Mouse (Mus musculus): ENCODE results near the gene Clec4e. TPM values are rescaled to one million over a fixed set of nuclear protein-coding genes. Genes with fewer than 3 reads are reported as not detected.

Gene Clec4e
- polyA plus RNA-seq, 1 experiment from 2014 or later, result not detected

DNA sequence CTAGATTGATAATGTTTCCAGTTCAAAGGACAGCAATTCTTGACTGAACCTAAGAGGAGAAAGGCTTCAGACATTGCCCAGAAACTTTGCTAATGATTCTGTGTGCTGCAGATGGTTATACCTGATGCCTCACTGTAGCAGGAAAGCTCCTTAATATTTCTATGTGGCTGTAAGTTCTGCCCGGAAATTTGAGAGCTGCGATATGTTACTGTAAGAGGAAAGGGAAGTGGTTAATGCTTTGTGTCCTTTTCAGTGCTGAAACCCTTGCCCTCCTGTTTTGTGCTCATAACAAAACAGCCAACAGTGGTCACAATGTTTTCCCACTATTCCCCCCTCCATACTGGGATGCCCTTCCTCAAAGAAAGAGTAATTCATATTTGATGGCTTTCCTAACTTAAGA, 3.4 kb downstream of the Clec4e start:
- no peak overlapping the region for H3K4me3 ChIP-seq (ENCODE audit: low read depth, low read length)
- no peaks in the 10 kb centered on the region for H3K36me3 ChIP-seq (replicated peaks; ENCODE audit: control insufficient read depth, insufficient read depth, low read depth, low read length)
- H3K9me3 ChIP-seq (replicated peaks; ENCODE audit: control insufficient read depth, low read length), result no peaks in the 10 kb centered on the region; the same call in 1 of the 2 replicates
- H3K4me1 ChIP-seq (ENCODE audit: control insufficient read depth, insufficient read depth, low read length), result no peaks in the 10 kb centered on the region
- H3K27me3 ChIP-seq (ENCODE audit: control insufficient read depth, insufficient read depth, low read length), result no peaks in the 10 kb centered on the region
- no peak overlapping the region for H3K27ac ChIP-seq (replicated peaks; ENCODE audit: low read depth, low read length)
- DNase-seq (ENCODE audit: low spot score) (no peak), ATAC-seq (replicated peaks; ENCODE audit: insufficient number of reproducible peaks, low FRiP score, low TSS enrichment, low read depth) (no peak)
- WGBS, result 80% methylated on average over 2 of the region's 2 CpGs
- H3K9ac ChIP-seq (replicated peaks; ENCODE audit: low read length), result no peak overlapping the region
- no peak overlapping the region for H3K4me2 ChIP-seq (ENCODE audit: low read depth, low read length)

DNA sequence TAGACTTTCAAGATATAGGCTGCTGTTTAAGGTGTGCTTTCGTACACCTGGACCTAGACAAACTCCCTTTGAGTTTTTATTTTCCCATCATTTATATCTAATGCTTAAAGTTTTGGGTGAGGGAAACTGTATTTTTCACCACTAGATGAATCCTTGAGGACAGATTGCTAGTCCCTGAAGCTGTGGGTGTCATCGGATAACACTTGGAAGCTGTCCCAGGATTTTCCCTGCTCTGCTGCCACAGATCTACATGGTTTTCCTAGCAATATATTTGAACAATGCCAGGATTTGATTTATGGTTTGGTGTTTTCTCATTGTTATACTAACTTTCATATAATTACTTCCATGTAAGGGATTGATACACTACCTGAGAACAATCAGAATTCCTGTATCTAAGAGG, 10.2 kb downstream of the Clec4e start:
- no peaks in the 10 kb centered on the region for H3K9me3 ChIP-seq (replicated peaks; ENCODE audit: control insufficient read depth, low read length)
- H3K9ac ChIP-seq (replicated peaks; ENCODE audit: low read length), result no peak overlapping the region
- H3K36me3 ChIP-seq (replicated peaks; ENCODE audit: control insufficient read depth, insufficient read depth, low read depth, low read length), result no peaks in the 10 kb centered on the region
- no peak overlapping the region for H3K4me3 ChIP-seq (ENCODE audit: low read depth, low read length)
- H3K27me3 ChIP-seq (ENCODE audit: control insufficient read depth, insufficient read depth, low read length), result no peaks in the 10 kb centered on the region
- WGBS, result 84% methylated on average over 2 of the region's 2 CpGs
- H3K4me1 ChIP-seq (ENCODE audit: control insufficient read depth, insufficient read depth, low read length), result no peaks in the 10 kb centered on the region
- H3K4me2 ChIP-seq (ENCODE audit: low read depth, low read length), result no peak overlapping the region
- DNase-seq (ENCODE audit: low spot score) (no peak), ATAC-seq (replicated peaks; ENCODE audit: insufficient number of reproducible peaks, low FRiP score, low TSS enrichment, low read depth) (no peak)
- H3K27ac ChIP-seq (replicated peaks; ENCODE audit: low read depth, low read length), result no peak overlapping the region

DNA sequence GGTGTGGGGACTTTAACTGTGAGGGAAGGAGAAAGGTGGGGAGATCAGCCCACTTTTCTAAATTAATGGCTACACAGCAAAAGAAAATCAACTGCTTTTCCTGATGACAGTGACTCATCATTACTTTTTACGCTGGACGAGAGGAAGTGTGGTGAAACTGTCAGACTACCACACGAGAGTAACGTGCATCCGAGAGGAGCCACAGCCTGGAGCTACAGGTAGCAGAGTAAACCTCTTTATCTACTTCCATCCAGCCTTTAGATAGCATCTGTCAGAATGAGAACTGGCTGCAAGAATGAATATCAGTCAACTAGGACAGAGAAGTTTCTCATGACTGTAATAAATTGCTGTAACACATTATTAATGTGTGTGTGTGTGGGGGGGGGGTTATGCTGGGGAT, 22.7 kb downstream of the Clec4e start:
- no peak overlapping the region for H3K4me3 ChIP-seq (ENCODE audit: low read depth, low read length)
- no peaks in the 10 kb centered on the region for H3K36me3 ChIP-seq (replicated peaks; ENCODE audit: control insufficient read depth, insufficient read depth, low read depth, low read length)
- H3K9me3 ChIP-seq (replicated peaks; ENCODE audit: control insufficient read depth, low read length), result no peaks in the 10 kb centered on the region
- H3K9ac ChIP-seq (replicated peaks; ENCODE audit: low read length), result no peak overlapping the region
- 83% methylated on average over 5 of the region's 5 CpGs for WGBS
- no peak for ATAC-seq (replicated peaks; ENCODE audit: insufficient number of reproducible peaks, low FRiP score, low TSS enrichment, low read depth)
- no peaks in the 10 kb centered on the region for H3K27me3 ChIP-seq (ENCODE audit: control insufficient read depth, insufficient read depth, low read length)
- H3K4me1 ChIP-seq (ENCODE audit: control insufficient read depth, insufficient read depth, low read length), result no peaks in the 10 kb centered on the region
- H3K4me2 ChIP-seq (ENCODE audit: low read depth, low read length), result no peak overlapping the region
- no peak for DNase-seq (ENCODE audit: low spot score)
- H3K27ac ChIP-seq (replicated peaks; ENCODE audit: low read depth, low read length), result no peak overlapping the region

DNA sequence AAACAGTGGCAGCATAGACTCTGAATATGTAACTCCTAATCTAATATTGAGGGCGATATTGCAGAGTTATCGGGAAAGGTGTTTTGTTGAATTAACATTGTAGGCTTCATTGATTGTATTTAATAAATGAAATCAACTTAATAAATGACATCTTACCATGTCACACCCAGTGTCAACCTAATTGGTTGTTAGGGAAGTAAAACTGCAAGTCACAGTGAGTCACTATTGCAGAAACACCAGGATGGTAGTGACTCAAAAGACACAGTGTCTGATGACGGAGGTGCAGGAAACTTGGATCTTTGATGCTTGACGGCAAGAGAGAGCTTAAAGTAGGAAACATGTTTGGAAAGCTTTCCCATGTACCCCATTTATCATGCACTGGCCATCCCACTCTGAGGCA, 23.9 kb downstream of the Clec4e start:
- Histone ChIP-seq H3K27ac (replicated peaks; ENCODE audit: low read depth, low read length) (no peak overlapping the region), H3K9me3 (replicated peaks; ENCODE audit: control insufficient read depth, low read length) (no peaks in the 10 kb centered on the region), H3K36me3 (replicated peaks; ENCODE audit: control insufficient read depth, insufficient read depth, low read depth, low read length) (no peaks in the 10 kb centered on the region), H3K27me3 (ENCODE audit: control insufficient read depth, insufficient read depth, low read length) (no peaks in the 10 kb centered on the region), H3K4me3 (ENCODE audit: low read depth, low read length) (no peak overlapping the region), H3K4me1 (ENCODE audit: control insufficient read depth, insufficient read depth, low read length) (no peaks in the 10 kb centered on the region), H3K4me2 (ENCODE audit: low read depth, low read length) (no peak overlapping the region), H3K9ac (replicated peaks; ENCODE audit: low read length) (no peak overlapping the region)
- 82% methylated on average over 4 of the region's 4 CpGs for WGBS
- ATAC-seq (replicated peaks; ENCODE audit: insufficient number of reproducible peaks, low FRiP score, low TSS enrichment, low read depth), result no peak
- no peak for DNase-seq (ENCODE audit: low spot score)

DNA sequence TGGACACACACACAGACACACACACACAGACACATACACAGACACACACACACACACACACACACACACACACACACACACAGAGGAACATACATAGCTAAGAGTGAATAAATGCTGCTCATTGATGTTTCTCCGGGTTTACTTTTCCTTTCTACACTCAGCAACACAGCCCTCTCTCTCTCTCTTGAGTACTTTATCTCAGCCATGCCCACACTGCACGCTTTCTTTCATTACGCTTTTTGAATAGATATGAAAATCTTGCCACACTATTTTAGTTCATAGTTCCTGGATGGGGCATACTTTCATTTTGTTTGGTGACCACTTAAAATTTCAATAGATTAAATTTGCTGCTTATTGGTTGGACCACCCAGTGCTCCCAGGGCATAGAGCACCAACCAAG, 25.5 kb downstream of the Clec4e start:
- H3K27ac ChIP-seq (replicated peaks; ENCODE audit: low read depth, low read length), result no peak overlapping the region
- H3K4me1 ChIP-seq (ENCODE audit: control insufficient read depth, insufficient read depth, low read length), result no peaks in the 10 kb centered on the region
- no peaks in the 10 kb centered on the region for H3K27me3 ChIP-seq (ENCODE audit: control insufficient read depth, insufficient read depth, low read length)
- WGBS, result 83% methylated on average over 3 of the region's 3 CpGs
- no peaks in the 10 kb centered on the region for H3K36me3 ChIP-seq (replicated peaks; ENCODE audit: control insufficient read depth, insufficient read depth, low read depth, low read length)
- no peak overlapping the region for H3K4me3 ChIP-seq (ENCODE audit: low read depth, low read length)
- H3K9me3 ChIP-seq (replicated peaks; ENCODE audit: control insufficient read depth, low read length), result no peaks in the 10 kb centered on the region
- no peak overlapping the region for H3K4me2 ChIP-seq (ENCODE audit: low read depth, low read length)
- no peak overlapping the region for H3K9ac ChIP-seq (replicated peaks; ENCODE audit: low read length)
- ATAC-seq (replicated peaks; ENCODE audit: insufficient number of reproducible peaks, low FRiP score, low TSS enrichment, low read depth) (no peak), DNase-seq (ENCODE audit: low spot score) (no peak)

DNA sequence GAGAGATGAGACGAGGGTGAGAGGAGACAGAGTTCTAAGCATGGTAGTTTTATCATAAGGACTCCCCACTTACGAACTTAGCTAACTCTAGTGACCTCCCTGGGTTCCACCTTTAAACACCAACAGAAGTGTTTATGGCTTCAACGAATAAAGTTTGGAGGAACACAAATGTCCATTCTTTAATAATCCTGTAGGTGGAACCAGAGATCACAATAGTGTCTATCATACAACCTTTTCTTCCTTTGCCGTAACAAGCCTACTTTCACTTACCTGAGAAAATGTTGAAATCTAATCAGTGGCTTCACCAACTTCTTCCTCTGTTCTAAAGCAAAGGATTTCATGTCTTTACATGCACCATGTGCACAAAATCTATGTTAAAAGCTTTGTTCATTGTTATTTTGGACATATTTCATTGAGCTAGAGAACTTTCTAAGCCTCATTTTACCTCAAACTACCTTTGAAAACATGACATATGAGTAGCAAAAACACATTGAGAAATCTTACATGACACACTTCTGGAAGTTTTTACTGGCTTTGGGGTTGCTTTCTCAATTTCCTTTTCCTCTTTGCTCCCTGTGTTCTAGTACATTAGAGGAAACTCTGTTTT, 28.0 kb downstream of the Clec4e start, which contains the start of gene Clec4d:
Clec4d (plus strand) TSS at position 557 of the 607 bp plus-strand sequence.
- DNase-seq (ENCODE audit: low spot score) (no peak), ATAC-seq (replicated peaks; ENCODE audit: insufficient number of reproducible peaks, low FRiP score, low TSS enrichment, low read depth) (no peak)
- H3K27ac ChIP-seq (replicated peaks; ENCODE audit: low read depth, low read length), result no peak within 1 kb of the TSS
- no peaks in the 10 kb centered on the region for H3K4me1 ChIP-seq (ENCODE audit: control insufficient read depth, insufficient read depth, low read length)
- H3K9me3 ChIP-seq (replicated peaks; ENCODE audit: control insufficient read depth, low read length), result no peaks in the 10 kb centered on the region
- no peak within 1 kb of the TSS for H3K4me2 ChIP-seq (ENCODE audit: low read depth, low read length)
- H3K36me3 ChIP-seq (replicated peaks; ENCODE audit: control insufficient read depth, insufficient read depth, low read depth, low read length), result no peaks in the 10 kb centered on the region
- WGBS, result 66% methylated on average over 4 of the region's 4 CpGs
- no peak within 1 kb of the TSS for H3K4me3 ChIP-seq (ENCODE audit: low read depth, low read length)
- no peak within 1 kb of the TSS for H3K9ac ChIP-seq (replicated peaks; ENCODE audit: low read length)
- no peaks in the 10 kb centered on the region for H3K27me3 ChIP-seq (ENCODE audit: control insufficient read depth, insufficient read depth, low read length)

DNA sequence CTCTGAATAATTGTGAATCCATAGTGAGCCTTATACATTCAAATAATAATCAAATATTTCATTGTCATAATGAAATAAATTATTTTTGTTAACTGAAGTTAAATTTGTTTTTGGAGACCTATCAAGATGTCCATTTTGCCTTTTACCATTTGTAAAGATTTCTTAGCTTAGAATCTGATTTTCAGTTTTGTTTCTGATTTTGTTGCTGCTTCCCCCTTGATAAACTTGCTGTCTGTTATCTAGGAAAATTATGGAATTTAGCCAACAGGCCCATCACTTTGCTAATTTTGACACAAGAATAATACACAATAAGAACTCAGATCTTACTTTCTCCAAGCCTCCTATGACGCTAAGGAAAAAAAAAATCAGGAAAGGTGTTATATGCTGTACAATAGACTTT, 28.8 kb downstream of the Clec4e start:
- ATAC-seq (replicated peaks; ENCODE audit: insufficient number of reproducible peaks, low FRiP score, low TSS enrichment, low read depth), result no peak
- Histone ChIP-seq H3K9me3 (replicated peaks; ENCODE audit: control insufficient read depth, low read length) (no peaks in the 10 kb centered on the region), H3K27me3 (ENCODE audit: control insufficient read depth, insufficient read depth, low read length) (no peaks in the 10 kb centered on the region), H3K9ac (replicated peaks; ENCODE audit: low read length) (no peak overlapping the region), H3K4me1 (ENCODE audit: control insufficient read depth, insufficient read depth, low read length) (no peaks in the 10 kb centered on the region), H3K36me3 (replicated peaks; ENCODE audit: control insufficient read depth, insufficient read depth, low read depth, low read length) (no peaks in the 10 kb centered on the region), H3K4me2 (ENCODE audit: low read depth, low read length) (no peak overlapping the region), H3K27ac (replicated peaks; ENCODE audit: low read depth, low read length) (no peak overlapping the region), H3K4me3 (ENCODE audit: low read depth, low read length) (no peak overlapping the region)
- DNase-seq (ENCODE audit: low spot score), result no peak
- 82% methylated on average over 1 of the region's 1 CpGs for WGBS

DNA sequence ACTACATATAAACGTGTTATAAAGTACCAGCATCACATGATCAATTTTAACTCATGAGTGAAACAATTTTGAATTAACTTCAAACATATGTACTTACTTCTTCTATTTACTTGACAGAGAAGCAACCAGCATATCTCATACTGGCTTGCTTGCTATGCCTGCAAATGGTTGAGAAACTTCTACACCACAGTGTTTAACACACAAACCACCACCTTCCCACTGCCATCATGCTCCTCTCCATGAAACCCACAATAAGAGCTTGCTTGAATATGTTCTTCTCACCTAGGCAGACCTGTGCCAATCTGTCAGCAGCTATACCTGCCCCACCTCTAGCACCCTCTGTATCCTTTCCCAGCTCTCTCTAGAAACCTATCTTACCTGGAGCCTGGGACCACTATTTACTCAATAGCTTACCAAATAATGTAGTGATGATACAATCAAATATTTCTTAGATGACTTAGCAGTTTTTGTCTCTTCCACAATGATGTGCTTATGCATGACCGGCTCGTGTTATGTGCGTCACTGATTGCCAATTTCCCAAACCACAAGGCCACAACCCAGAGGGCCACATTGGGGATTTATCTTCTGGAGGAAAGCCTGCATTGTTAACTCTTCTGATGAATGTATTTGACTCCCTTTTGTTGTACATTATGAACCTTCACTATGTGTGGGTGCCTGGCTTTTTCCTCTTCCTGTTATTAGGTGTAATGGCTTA, 29.6 kb downstream of the Clec4e start:
- Histone ChIP-seq H3K27me3 (ENCODE audit: control insufficient read depth, insufficient read depth, low read length) (no peaks in the 10 kb centered on the region), H3K27ac (replicated peaks; ENCODE audit: low read depth, low read length) (no peak overlapping the region), H3K4me3 (ENCODE audit: low read depth, low read length) (no peak overlapping the region), H3K4me2 (ENCODE audit: low read depth, low read length) (no peak overlapping the region), H3K4me1 (ENCODE audit: control insufficient read depth, insufficient read depth, low read length) (no peaks in the 10 kb centered on the region), H3K36me3 (replicated peaks; ENCODE audit: control insufficient read depth, insufficient read depth, low read depth, low read length) (no peaks in the 10 kb centered on the region), H3K9me3 (replicated peaks; ENCODE audit: control insufficient read depth, low read length) (no peaks in the 10 kb centered on the region), H3K9ac (replicated peaks; ENCODE audit: low read length) (no peak overlapping the region)
- DNase-seq (ENCODE audit: low spot score) (no peak), ATAC-seq (replicated peaks; ENCODE audit: insufficient number of reproducible peaks, low FRiP score, low TSS enrichment, low read depth) (no peak)
- 78% methylated on average over 4 of the region's 4 CpGs for WGBS
